Comparison of ENCODE assay signal across 8 mouse cellular contexts in the genomic region with DNA sequence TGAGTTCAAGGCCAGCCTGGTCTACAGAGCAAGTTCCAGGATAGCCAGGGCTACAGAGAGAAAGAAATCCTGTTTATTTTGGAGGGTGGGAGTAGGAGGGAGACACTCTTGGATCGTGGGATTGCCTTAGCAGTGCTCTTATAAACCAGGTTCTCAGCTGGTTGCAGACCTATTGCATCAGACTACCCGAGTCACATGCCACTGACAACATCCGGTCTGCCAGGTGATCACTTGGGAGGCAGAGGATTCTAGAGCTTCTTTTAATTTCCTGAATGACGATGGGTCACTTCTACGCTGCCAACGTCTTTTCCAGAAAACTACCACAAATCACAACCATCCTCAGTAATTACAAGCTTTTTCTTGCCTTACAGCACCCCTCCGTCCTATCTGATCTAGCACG. TPM values are rescaled to one million over a fixed set of nuclear protein-coding genes. Genes with fewer than 3 reads are reported as not detected.
A peak's percentile ranks its signal among the peaks of the same experiment; 100 is the strongest.
DNase-seq lines count a peak whose midpoint lies in the region; ATAC-seq and TF ChIP-seq lines count a peak whose summit lies in the region.

No protein-coding gene starts in this region.

- no peak for TF ChIP-seq CTCF in olfactory bulb, adult 2 months (IDR thresholded peaks at IDR 0.05; ENCODE audit: insufficient read depth, low read depth, low read length)

- no peak overlapping the region for H3K27ac ChIP-seq in neural tube, embryonic 11.5 days (ENCODE audit: low read depth, low read length)
- H3K27ac ChIP-seq in forebrain, embryonic 14.5 days (ENCODE audit: low read depth, low read length), result no peak overlapping the region
- H3K27ac ChIP-seq in olfactory bulb, adult 2 months (ENCODE audit: insufficient read depth, low read depth, low read length), result 0 out of 2 replicates have a peak overlapping the region, but pooled peaks have one; percentile 13

- TF ChIP-seq POLR2A in olfactory bulb, adult 2 months (IDR thresholded peaks at IDR 0.05; ENCODE audit: insufficient read depth, low read depth, low read length), result no peak

- H3K9ac ChIP-seq in neural tube, embryonic 11.5 days (ENCODE audit: low read length), result peak overlapping the region; percentile 83
- peak overlapping the region; percentile 94 for H3K9ac ChIP-seq in forebrain, embryonic 14.5 days (ENCODE audit: low read length)

- peak overlapping the region; percentile 90 for H3K4me3 ChIP-seq in neural tube, embryonic 11.5 days (ENCODE audit: low read depth, low read length)
- H3K4me3 ChIP-seq in forebrain, embryonic 14.5 days (ENCODE audit: low read depth, low read length), result peak overlapping the region; percentile 71
- peak overlapping the region; percentile 67 for H3K4me3 ChIP-seq in olfactory bulb, adult 2 months (ENCODE audit: insufficient read depth, low read depth, low read length)

- H3K9me3 ChIP-seq in neural tube, embryonic 11.5 days (ENCODE audit: control insufficient read depth, low read length), result no peaks in the 10 kb centered on the region
- no peaks in the 10 kb centered on the region for H3K9me3 ChIP-seq in forebrain, embryonic 14.5 days (replicated peaks; ENCODE audit: control insufficient read depth, low read length)

- DNase-seq in neural tube, embryonic 11.5 days (ENCODE audit: low spot score), result no peak
- no peak for DNase-seq in neural tube, embryonic 10.5 days (ENCODE audit: extremely low spot score, low spot score)
- peak; percentile 69 for DNase-seq in adrenal gland, postnatal 14 days
- no peak for DNase-seq in forebrain, embryonic 14.5 days (ENCODE audit: low spot score)
- DNase-seq in kidney, adult 11 months, result peak; percentile 58
- DNase-seq in lung, adult 18-20 months, result peak; percentile 73 to 80
- no peak for DNase-seq in ovary, postnatal 10 days (ENCODE audit: low spot score)

- 34% methylated on average over 8 of the region's 8 CpGs for WGBS in neural tube, embryonic 11.5 days
- WGBS in forebrain, embryonic 14.5 days, result 26% methylated on average over 8 of the region's 8 CpGs
- 5% methylated on average over 8 of the region's 8 CpGs for WGBS in olfactory bulb, adult 2 months

- ATAC-seq in neural tube, embryonic 11.5 days (ENCODE audit: insufficient read depth, low FRiP score, low TSS enrichment), result no peak
- no peak for ATAC-seq in forebrain, embryonic 14.5 days

- H3K4me2 ChIP-seq in neural tube, embryonic 11.5 days (ENCODE audit: low read depth), result peak overlapping the region; percentile 92
- peak overlapping the region; percentile 86 for H3K4me2 ChIP-seq in forebrain, embryonic 14.5 days (ENCODE audit: low read length)

- no peaks in the 10 kb centered on the region; the same call in 1 of the 2 replicates for H3K36me3 ChIP-seq in neural tube, embryonic 11.5 days (ENCODE audit: control insufficient read depth, insufficient read depth, low read length)
- peaks cover 12% of the 10 kb centered on the region; the same call in 1 of the 2 replicates for H3K36me3 ChIP-seq in forebrain, embryonic 14.5 days (ENCODE audit: control insufficient read depth, insufficient read depth, low read length)

- H3K27me3 ChIP-seq in neural tube, embryonic 11.5 days (ENCODE audit: control insufficient read depth, insufficient read depth, low read length), result no peaks in the 10 kb centered on the region
- H3K27me3 ChIP-seq in forebrain, embryonic 14.5 days (replicated peaks; ENCODE audit: control insufficient read depth, insufficient read depth, low read length), result no peaks in the 10 kb centered on the region

- H3K4me1 ChIP-seq in neural tube, embryonic 11.5 days (ENCODE audit: control insufficient read depth, insufficient read depth, low read length), result peaks cover 8% of the 10 kb centered on the region
- peaks cover 22% of the 10 kb centered on the region; the same call in 1 of the 2 replicates for H3K4me1 ChIP-seq in forebrain, embryonic 14.5 days (ENCODE audit: control insufficient read depth, insufficient read depth, low read length)
- peaks cover 4% of the 10 kb centered on the region; the same call in 1 of the 2 replicates for H3K4me1 ChIP-seq in olfactory bulb, adult 2 months (ENCODE audit: control insufficient read depth, insufficient read depth, low read length)

RNA-seq across cellular contexts. Expression of gene Sars, which starts 1.0 kb away (rescaled TPM):
- 214 and 216 TPM in 2 replicates for polyA plus RNA-seq in neural tube, embryonic 11.5 days (2014; fragmentation: Nextera tagmentation; extraction: Ambion mirVana)
- total RNA-seq in adrenal gland, postnatal 14 days (2021), result 144 and 167 TPM in 2 replicates
- 227 and 241 TPM in 2 replicates for polyA plus RNA-seq in forebrain, embryonic 14.5 days (2014; fragmentation: Nextera tagmentation; extraction: Ambion mirVana)
- 343 TPM in 1 of 2 replicates, not detected in the other for polyA plus RNA-seq in olfactory bulb, adult 2 months (2012; ENCODE audit: insufficient read depth, insufficient read length, low replicate concordance, missing spikeins)

RNA-seq across cellular contexts. Expression of gene Celsr2, which starts 28.7 kb away (rescaled TPM):
- 65.2 and 65.5 TPM in 2 replicates for polyA plus RNA-seq in neural tube, embryonic 11.5 days (2014; fragmentation: Nextera tagmentation; extraction: Ambion mirVana)
- 8.7 and 11.0 TPM in 2 replicates for total RNA-seq in adrenal gland, postnatal 14 days (2021)
- 38.4 and 39.9 TPM in 2 replicates for polyA plus RNA-seq in forebrain, embryonic 14.5 days (2014; fragmentation: Nextera tagmentation; extraction: Ambion mirVana)
- polyA plus RNA-seq in olfactory bulb, adult 2 months (2012; ENCODE audit: insufficient read depth, insufficient read length, low replicate concordance, missing spikeins), result not detected in 2 replicates

Comparison
In these comparisons a context has a peak if more than half of its experiments do, and no peak if none do; other contexts are left out.
1. DNase-seq: peak in adrenal gland, postnatal 14 days (single experiment), kidney, adult 11 months (single experiment) and lung, adult 18-20 months (2 of 2); none in neural tube, embryonic 11.5 days (single experiment), neural tube, embryonic 10.5 days (single experiment), forebrain, embryonic 14.5 days (single experiment) and ovary, postnatal 10 days (single experiment).
2. Peak in every context shown above with its lines, with median percentiles within 50 percentile points of each other: H3K4me3 ChIP-seq.